Mouse (Mus musculus) stomach, embryonic 16.5 days (tissue): ENCODE data around the gene Sgf29. TPM values are rescaled to one million over a fixed set of nuclear protein-coding genes. Genes with fewer than 3 reads are reported as not detected.
A peak's percentile ranks its signal among the peaks of the same experiment; 100 is the strongest.
"Not testable (repeated sequence)": the region's sequence is repeated elsewhere in the genome, so short reads cannot be mapped to it uniquely, and the experiment has no call there.

Source experiments
- ATAC-seq: fragments of 200-750 bp; cut with Nextera tagmentation; 2 replicates; pipeline ENCODE4 v1.8.0; 2017; ENCODE audit warnings: moderate number of reproducible peaks, moderate TSS enrichment; ENCODE audit not compliant: insufficient read depth, low FRiP score
- H3K27ac ChIP-seq: fragments of 300-500 bp; sonication (generic); 2 replicates; pipeline ENCODE4 v1.5.1; 2014; ENCODE audit warnings: low read length
- H3K27me3 ChIP-seq: fragments of 300-500 bp; sonication (generic); 2 replicates; pipeline ENCODE4 v1.6.1; 2014; ENCODE audit warnings: low read length, control low read depth, mixed read lengths; ENCODE audit not compliant: control insufficient read depth, insufficient read depth
- H3K36me3 ChIP-seq: fragments of 300-500 bp; sonication (generic); 2 replicates; pipeline ENCODE4 v1.6.1; 2014; ENCODE audit warnings: low read length; ENCODE audit not compliant: control insufficient read depth, insufficient read depth
- H3K4me1 ChIP-seq: fragments of 300-500 bp; sonication (generic); 2 replicates; pipeline ENCODE4 v1.6.1; 2014; ENCODE audit warnings: low read length, control low read depth, mixed read lengths; ENCODE audit not compliant: control insufficient read depth, insufficient read depth
- H3K4me2 ChIP-seq: fragments of 300-500 bp; sonication (generic); 2 replicates; pipeline ENCODE4 v1.6.1; 2014; ENCODE audit warnings: low read depth, low read length, mixed read lengths
- H3K4me3 ChIP-seq: fragments of 300-500 bp; sonication (generic); replicated peaks from 2 replicates; pipeline ENCODE4 v1.5.1; 2014; ENCODE audit warnings: mild to moderate bottlenecking, low read length
- H3K9ac ChIP-seq: fragments of 300-500 bp; sonication (generic); 2 replicates; pipeline ENCODE4 v1.6.1; 2014; ENCODE audit warnings: low read length
- H3K9me3 ChIP-seq: fragments of 300-500 bp; sonication (generic); replicated peaks from 2 replicates; pipeline ENCODE4 v1.6.1; 2016; ENCODE audit warnings: low read length, control low read depth; ENCODE audit not compliant: control insufficient read depth
- WGBS: fragments of 180-500 bp; shearing (Covaris S2); extraction: QIAGEN DNeasy Blood & Tissue Kit; methylation state at CpG from one replicate; pipeline ENCODE4 v1.1.7; 2014; 5-methylcytosine and 5-hydroxymethylcytosine counted together
- polyA plus RNA-seq: library from polyadenylated mRNA; unstranded; fragments of >200 nt; fragmentation: Nextera tagmentation; extraction: Ambion mirVana; gene quantifications from 2 replicates; pipeline ENCODE4 v1.2.1, GENCODE M21; 2015

Sgf29 gene
- polyA plus RNA-seq, 1 experiment from 2014 or later = 40.4 TPM

DNA sequence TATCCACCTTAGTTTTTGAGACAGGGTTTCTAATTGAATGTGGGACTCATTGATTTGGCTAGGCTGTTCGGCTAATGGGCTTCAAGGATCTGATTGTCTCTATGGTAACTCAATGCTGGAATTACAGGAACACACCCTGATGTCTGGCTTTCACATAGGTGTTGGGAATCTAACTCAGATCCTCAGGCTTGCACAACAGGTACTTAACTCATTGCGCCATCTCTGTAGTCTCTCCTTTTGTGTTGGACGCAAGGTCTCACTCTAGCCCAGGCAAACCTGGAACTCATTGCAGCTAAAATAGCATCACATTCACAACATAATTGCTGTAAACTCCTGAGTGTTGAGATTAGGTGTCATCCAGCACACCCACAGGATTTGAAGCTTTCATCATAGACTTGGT lies 21.0 kb downstream of the Sgf29 start:
- no peak overlapping the region for H3K27ac ChIP-seq
- WGBS = 80% methylated on average over 3 of the region's 3 CpGs
- H3K4me1 ChIP-seq = no peaks in the 10 kb centered on the region
- H3K4me3 ChIP-seq = no peak overlapping the region
- no peak for ATAC-seq
- no peaks in the 10 kb centered on the region for H3K27me3 ChIP-seq
- H3K4me2 ChIP-seq = no peak overlapping the region
- no peaks in the 10 kb centered on the region for H3K36me3 ChIP-seq
- H3K9me3 ChIP-seq = no peaks in the 10 kb centered on the region
- H3K9ac ChIP-seq = no peak overlapping the region

DNA sequence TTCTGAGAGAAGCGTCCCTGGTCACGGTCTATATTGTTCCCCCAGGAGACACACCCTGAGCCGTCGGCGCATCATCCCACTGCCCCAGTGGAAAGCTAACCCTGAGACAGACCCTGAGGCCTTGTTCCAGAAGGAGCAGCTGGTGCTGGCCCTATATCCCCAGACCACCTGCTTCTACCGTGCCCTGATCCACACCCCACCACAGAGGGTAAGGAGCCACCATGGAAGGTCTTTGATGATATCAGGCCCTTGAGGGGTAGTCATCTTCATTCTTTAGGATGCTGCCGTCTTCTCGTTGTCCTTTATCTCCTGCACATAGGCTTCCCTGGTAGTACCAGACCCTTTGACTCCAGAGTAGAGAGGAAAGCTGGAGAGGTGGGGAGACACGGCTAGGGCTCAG lies 23.0 kb downstream of the Sgf29 start:
- Histone ChIP-seq H3K9ac (no peak overlapping the region), H3K27me3 (no peaks in the 10 kb centered on the region), H3K9me3 (no peaks in the 10 kb centered on the region), H3K27ac (no peak overlapping the region), H3K4me2 (no peak overlapping the region), H3K36me3 (no peaks in the 10 kb centered on the region), H3K4me1 (peaks cover 6% of the 10 kb centered on the region; the same call in 1 of the 2 replicates), H3K4me3 (no peak overlapping the region)
- WGBS = 95% methylated on average over 9 of the region's 9 CpGs
- no peak for ATAC-seq

DNA sequence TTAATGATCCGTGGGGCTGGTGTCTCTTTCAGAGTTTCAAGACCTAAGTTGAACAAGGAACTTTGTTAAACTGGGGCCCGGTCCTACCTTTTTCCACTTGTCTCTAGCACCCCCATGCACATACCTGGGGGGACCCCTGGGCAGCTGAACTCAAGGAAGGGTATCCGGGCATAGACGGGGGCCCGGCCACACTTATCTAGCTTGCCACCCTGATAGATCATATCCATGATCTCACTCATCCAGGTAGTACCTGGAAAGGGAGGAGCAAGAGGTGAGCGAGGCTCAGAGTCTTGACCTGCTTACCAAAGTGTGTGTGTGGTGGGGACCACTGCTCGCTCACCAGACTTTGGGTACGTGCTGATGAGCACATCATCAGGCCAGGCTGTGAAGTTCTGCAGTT lies 26.0 kb downstream of the Sgf29 start:
- H3K4me1 ChIP-seq = peaks cover 6% of the 10 kb centered on the region; the same call in 1 of the 2 replicates
- no peaks in the 10 kb centered on the region for H3K9me3 ChIP-seq
- H3K4me2 ChIP-seq = no peak overlapping the region
- no peaks in the 10 kb centered on the region for H3K36me3 ChIP-seq
- no peak overlapping the region for H3K9ac ChIP-seq
- no peaks in the 10 kb centered on the region for H3K27me3 ChIP-seq
- WGBS = 95% methylated on average over 8 of the region's 8 CpGs
- no peak for ATAC-seq
- no peak overlapping the region for H3K4me3 ChIP-seq
- H3K27ac ChIP-seq = no peak overlapping the region

DNA sequence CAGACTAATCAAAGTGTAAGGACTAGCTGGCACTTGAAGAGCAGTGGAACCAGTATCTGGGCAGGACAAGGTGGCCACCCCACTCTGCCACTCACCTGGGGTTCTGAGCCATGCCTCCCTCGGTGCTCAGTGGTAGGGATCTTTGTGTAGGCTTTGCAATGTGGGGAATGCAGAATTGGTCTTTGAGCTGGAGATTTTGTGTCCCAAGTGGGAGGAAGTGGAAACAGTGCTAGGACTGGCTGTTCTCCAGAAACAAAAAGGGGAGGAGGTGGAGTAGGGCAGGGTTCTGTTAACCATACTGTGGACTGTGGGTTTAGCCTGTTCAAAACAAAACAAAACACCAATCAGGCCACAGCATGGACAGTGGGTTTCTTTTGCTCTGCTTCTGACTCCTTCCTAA lies 27.1 kb downstream of the Sgf29 start, which contains the start of gene Sult1a1:
Gene Sult1a1 (minus strand): TSS at position 226 of the 400 bp plus-strand sequence.
- 0 out of 2 replicates have a peak within 1 kb of the TSS, but pooled peaks have one; percentile 26 for H3K4me2 ChIP-seq
- no peak within 1 kb of the TSS for H3K9ac ChIP-seq
- ATAC-seq = peak; percentile 48
- 44% methylated on average over 1 of the region's 1 CpGs for WGBS
- H3K4me1 ChIP-seq = peaks cover 6% of the 10 kb centered on the region; the same call in 1 of the 2 replicates
- no peaks in the 10 kb centered on the region for H3K36me3 ChIP-seq
- H3K27me3 ChIP-seq = no peaks in the 10 kb centered on the region
- H3K9me3 ChIP-seq = no peaks in the 10 kb centered on the region
- H3K4me3 ChIP-seq = no peak within 1 kb of the TSS; the same call in 1 of the 2 replicates
- 0 out of 2 replicates have a peak within 1 kb of the TSS, but pooled peaks have one; percentile 31 for H3K27ac ChIP-seq

DNA sequence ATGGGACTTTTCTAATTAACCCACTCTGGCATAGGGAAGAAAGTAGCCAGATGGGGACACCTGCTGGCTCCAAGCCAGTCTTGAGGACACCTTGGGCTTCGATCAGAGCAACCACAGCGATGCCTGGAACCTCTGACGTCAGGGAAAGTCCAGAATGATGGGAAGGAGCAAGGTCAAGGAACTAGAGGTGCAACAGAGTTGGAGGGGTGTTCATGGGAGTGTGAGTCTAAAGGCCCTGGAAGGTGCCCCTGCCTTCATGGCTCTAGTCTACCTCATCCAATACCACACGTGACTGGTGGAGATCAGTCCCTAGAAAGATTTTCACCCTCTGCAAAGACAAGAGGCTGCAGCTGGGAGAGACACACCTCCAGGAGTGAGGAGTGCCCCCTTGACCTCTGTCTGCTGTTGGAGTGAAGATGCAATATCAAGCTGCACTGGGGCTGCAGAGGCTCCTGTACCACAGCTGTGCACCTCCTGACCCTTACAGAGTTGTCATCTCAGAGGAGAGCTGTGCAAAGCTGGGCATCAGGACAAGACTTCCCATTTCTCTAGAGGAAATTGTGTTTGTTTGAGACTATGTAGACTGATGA lies 27.6 kb downstream of the Sgf29 start:
- Histone ChIP-seq H3K27me3 (no peaks in the 10 kb centered on the region), H3K9me3 (no peaks in the 10 kb centered on the region), H3K36me3 (no peaks in the 10 kb centered on the region), H3K9ac (no peak overlapping the region), H3K4me3 (no peak overlapping the region), H3K4me2 (no peak overlapping the region), H3K4me1 (peaks cover 6% of the 10 kb centered on the region; the same call in 1 of the 2 replicates), H3K27ac (no peak overlapping the region)
- ATAC-seq = no peak
- WGBS = 72% methylated on average over 4 of the region's 4 CpGs

DNA sequence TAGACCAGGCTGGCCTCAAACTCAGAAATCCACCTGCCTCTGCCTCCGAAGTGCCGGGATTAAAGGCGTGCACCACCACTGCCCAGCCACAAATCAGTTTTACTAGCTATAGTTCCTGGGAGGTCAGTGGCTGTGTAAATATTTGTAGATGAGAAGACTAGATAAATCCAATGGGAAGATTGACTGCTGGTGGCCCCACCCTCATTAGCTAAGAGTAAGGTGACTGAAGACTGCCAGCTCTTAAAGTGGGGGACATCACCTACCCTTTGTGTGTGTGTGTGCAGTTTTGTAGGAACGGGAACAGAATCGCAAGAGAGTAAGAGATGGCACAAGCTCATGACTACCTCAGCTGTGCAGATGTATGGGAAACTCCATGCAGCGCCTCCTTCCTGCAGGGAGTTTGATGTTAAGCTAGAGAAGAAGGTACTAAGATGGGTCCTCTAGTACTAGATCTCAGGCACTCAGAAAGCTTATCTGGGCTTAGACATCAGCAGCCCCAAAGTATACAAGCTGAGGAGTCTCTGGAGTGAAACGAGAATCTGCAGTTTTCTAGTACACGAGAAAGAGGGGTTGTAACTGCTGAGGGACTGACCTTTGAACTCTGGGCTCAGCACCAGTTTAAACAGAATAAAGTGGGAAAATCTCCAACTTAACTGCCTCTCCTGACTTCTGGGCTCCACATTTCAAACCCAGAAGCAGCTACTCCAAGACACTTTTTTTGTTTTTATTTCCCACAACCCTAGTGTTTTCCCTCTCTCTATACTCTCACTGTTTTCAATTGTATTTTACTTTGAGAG lies 29.6 kb downstream of the Sgf29 start:
- H3K9me3 ChIP-seq = no peaks in the 10 kb centered on the region
- WGBS = 50% methylated on average over 8 of the region's 8 CpGs
- H3K4me1 ChIP-seq = peaks cover 6% of the 10 kb centered on the region; the same call in 1 of the 2 replicates
- H3K9ac ChIP-seq = no peak overlapping the region
- H3K27ac ChIP-seq = no peak overlapping the region
- no peak overlapping the region for H3K4me3 ChIP-seq
- no peak overlapping the region for H3K4me2 ChIP-seq
- no peak for ATAC-seq
- H3K27me3 ChIP-seq = no peaks in the 10 kb centered on the region
- H3K36me3 ChIP-seq = no peaks in the 10 kb centered on the region

DNA sequence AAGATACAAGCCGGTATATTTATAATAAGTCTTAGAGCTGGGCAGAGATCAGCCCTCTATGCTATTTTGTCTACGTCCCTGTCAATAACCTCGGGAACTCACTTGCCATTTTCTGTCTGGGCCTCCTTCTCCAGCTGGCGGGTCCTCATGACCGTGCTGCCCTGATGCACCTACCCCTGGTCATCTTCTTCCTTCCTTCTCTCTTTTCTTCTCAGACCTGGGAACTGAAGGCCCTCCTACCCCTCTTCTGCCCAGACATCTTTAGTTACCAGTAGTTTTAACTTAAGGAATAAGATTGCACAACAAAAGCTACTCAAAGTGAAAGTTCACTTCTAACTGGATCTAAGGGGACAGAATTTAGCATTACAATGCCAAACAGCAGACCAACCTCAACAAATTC lies 30.6 kb downstream of the Sgf29 start:
- Histone ChIP-seq H3K4me3 (no peak overlapping the region), H3K27ac (no peak overlapping the region), H3K4me2 (no peak overlapping the region), H3K9ac (no peak overlapping the region), H3K4me1 (peaks cover 6% of the 10 kb centered on the region; the same call in 1 of the 2 replicates), H3K36me3 (no peaks in the 10 kb centered on the region), H3K9me3 (no peaks in the 10 kb centered on the region), H3K27me3 (no peaks in the 10 kb centered on the region)
- ATAC-seq = no peak
- 81% methylated on average over 5 of the region's 5 CpGs for WGBS

DNA sequence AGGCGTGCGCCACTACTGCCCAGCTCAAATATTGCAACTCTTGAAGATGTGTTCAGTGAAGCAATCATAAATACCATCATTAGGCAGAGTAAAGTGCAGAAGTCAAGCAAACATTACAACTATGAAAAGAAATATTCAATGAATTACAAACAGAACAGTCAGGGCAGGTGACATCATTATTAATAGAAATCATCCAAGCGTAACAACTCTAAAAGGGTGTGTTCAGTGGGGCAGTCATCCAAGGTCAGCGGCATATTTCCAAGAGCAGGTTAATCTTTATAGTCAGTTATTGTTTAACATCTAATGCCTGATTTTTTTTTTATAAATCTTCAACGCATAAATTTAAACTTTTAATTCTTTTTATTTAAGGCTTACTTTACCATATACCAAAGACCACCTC lies 32.1 kb downstream of the Sgf29 start:
- H3K4me1 ChIP-seq = no peaks in the 10 kb centered on the region
- H3K4me3 ChIP-seq = no peak overlapping the region
- no peak overlapping the region for H3K4me2 ChIP-seq
- no peak for ATAC-seq
- 83% methylated on average over 5 of the region's 5 CpGs for WGBS
- H3K27me3 ChIP-seq = no peaks in the 10 kb centered on the region
- no peak overlapping the region for H3K9ac ChIP-seq
- no peaks in the 10 kb centered on the region for H3K9me3 ChIP-seq
- no peak overlapping the region for H3K27ac ChIP-seq
- no peaks in the 10 kb centered on the region for H3K36me3 ChIP-seq

DNA sequence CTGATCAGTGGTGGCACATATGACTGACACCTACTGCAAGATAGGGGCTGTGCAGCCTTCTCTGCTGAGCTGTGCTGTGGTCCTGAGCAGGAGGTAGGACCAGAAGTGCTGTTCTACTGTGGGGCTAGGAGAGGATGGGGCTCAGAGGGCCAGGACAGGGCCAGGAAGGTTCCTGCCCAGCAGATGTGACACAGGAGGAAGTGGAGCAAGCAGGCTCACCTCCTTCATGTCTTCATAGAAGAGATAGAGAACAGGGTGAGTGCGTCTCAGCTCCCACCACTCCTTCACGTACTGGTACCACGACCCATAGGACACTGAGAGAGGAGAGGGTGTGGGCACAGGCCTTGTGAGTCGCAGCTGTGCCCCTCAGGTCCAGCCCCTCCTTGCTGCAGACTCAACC lies 39.0 kb downstream of the Sgf29 start:
- not testable (repeated sequence) for H3K4me1 ChIP-seq, H3K9me3 ChIP-seq, H3K9ac ChIP-seq, H3K4me3 ChIP-seq, H3K27ac ChIP-seq, H3K27me3 ChIP-seq, H3K4me2 ChIP-seq, ATAC-seq
- WGBS = 76% methylated on average over 4 of the region's 4 CpGs
- peaks cover 12% of the 10 kb centered on the region; the same call in 1 of the 2 replicates for H3K36me3 ChIP-seq
